Mouse (Mus musculus): ENCODE results near the gene Lamc3.
A peak's percentile ranks its signal among the peaks of the same experiment; 100 is the strongest.

The Lamc3 gene

GRCm38 (mm10) chr2:31887030-31887429, at the start of gene Lamc3:
TSS of gene Lamc3 (plus strand) at chr2:31887291.
- no peak for DNase-seq (ENCODE audit: low spot score)

- no peak for DNase-seq (ENCODE audit: low spot score)
Observed at GRCm38 (mm10) chr2:31838868-31839267, 48.2 kb upstream of the Lamc3 start.

- no peak for DNase-seq (ENCODE audit: low spot score)
Observed at GRCm38 (mm10) chr2:31844729-31845136, 42.4 kb upstream of the Lamc3 start.

- no peak for DNase-seq (ENCODE audit: low spot score)
Observed at GRCm38 (mm10) chr2:31845512-31845895, 41.6 kb upstream of the Lamc3 start.

DNA sequence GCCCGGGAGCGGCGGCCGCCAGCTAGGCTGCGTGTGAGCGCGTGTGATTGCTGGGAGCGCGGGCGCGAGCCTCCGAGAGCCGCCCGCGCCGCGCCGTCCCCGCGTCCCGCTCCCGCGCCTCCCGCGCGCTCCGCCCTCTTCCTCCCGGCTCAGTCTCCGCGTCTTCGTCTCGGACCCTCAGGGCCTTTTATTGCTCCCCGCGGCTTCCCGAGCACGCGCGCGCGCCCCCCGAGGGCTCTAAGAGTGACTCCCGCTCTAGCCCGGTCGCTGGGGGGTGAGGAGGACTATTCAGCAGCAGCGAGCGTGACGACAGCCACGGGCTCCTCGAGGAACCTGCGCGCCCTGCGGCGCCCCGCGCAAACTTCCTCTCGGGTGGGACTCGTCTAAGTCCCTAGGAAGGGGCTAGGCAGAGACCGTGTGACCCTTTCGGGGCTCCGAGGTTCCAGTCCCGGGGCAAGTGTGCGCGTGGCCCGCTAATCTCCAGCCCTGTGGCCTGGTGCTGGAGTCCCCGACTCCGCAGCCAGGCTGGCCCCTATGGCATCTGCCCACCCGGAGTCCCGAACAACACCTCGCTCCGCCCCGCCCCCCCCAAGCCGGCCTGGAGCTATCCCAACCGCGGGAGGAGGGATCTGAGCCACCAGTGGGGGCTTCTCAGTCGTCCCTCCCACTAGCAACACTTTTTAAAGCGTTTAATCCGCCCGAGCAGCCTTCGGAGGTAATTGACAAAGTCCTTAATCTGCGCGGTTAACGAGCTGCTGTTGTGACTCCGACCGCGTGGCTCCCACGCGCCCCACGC, 41.0 kb upstream of the Lamc3 start, which contains the start of gene Fibcd1:
Fibcd1 (minus strand) TSS at position 110 of the 796 bp plus-strand sequence.
- no peak for DNase-seq (ENCODE audit: low spot score)

DNA sequence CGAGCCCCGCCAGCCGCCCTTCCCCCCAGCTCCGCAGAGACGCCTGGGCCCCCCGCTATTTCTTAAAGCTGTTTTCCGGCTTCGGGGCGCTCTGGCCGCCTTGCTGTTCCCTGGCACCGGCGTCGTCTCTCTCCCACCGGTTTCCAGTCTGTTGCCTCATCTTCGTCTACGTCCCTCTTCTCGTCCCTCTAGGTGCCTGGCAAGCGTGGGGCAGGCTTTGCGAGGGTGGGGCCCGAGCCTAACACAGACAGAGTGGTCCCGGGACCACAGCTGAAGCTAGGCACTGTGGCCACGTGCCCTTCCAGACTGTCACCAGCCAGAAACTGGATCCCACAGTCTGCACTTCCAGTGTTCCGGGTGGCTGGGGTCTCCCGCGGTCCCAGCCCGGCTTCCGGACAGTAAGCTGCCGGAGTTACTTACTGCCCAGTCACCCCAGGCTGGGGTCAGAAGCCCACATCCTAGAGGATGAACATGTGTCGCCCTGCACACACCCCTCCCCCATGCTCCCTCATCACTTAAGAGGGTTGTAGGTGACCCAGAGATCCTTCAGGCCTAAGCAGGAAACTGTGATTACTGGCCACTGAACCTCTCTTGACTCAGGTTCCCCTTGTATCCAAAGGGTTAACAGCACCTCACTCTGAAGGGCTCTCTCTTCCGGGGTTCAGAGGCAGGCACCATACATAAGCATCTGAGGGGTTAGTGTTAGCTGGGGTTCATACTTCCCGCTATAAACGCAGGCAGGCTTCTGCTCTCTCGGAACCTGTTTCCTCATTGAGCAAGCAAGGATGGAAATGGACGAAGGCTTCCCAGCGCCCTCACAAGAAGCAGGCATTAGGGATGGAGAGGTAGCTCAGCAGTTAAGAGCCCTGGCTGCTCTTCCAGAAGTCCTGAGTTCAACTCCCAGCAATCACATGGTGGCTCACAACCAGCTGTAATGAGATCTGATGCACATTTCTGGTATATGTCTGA, 40.1 kb upstream of the Lamc3 start:
- DNase-seq (ENCODE audit: low spot score) = no peak

GRCm38 (mm10) chr2:31847908-31848307, 39.2 kb upstream of the Lamc3 start:
- peak; percentile 40 for DNase-seq (ENCODE audit: low spot score)

- DNase-seq (ENCODE audit: low spot score) = no peak
Observed at GRCm38 (mm10) chr2:31850141-31850540, 37.0 kb upstream of the Lamc3 start.

GRCm38 (mm10) chr2:31855991-31856390, 31.1 kb upstream of the Lamc3 start:
- no peak for DNase-seq (ENCODE audit: low spot score)

DNA sequence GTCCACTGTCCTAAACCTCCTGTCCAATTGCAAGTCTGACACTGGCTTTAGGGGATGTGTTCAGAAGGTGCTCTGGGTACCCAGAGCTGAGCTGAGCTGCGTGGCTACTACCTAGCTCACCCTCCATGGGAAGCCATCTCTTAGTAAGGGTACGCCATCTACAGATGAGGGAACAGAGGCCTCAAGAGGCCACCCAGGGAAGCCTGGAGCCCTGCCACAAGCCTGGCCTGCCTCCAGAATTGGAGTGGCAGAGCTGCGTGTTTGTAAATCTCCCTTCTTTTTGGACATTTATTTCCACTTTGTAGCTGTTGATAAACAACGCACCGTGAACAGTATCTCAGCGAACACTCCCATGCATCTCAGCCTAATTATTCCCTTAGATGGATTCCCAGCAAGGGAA, 29.9 kb upstream of the Lamc3 start:
- DNase-seq (ENCODE audit: low spot score) = no peak

DNA sequence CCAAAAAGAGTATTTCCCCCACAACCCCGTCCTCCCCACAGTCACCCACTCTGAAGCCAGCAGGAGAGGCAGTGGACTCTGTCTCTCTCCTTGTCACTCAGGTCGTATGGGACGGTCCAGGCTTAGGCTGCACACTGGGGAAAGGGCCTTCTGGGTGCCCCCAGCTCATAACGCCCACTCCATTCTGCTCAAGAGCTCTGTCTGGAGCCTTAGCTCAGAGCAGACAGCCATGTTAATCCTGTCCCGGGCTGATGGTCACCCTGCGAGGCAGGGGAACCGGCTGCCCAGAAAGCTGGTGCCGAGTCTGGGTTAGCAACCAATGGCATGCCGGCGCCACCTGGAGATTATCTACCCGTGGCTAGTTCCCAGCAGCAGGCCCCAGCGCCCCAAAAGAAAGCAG, 28.6 kb upstream of the Lamc3 start:
- DNase-seq (ENCODE audit: low spot score) = no peak

- DNase-seq (ENCODE audit: low spot score) = no peak
Observed at GRCm38 (mm10) chr2:31862919-31863318, 24.2 kb upstream of the Lamc3 start.

- DNase-seq (ENCODE audit: low spot score) = no peak
Observed at GRCm38 (mm10) chr2:31863766-31864165, 23.3 kb upstream of the Lamc3 start.

DNA sequence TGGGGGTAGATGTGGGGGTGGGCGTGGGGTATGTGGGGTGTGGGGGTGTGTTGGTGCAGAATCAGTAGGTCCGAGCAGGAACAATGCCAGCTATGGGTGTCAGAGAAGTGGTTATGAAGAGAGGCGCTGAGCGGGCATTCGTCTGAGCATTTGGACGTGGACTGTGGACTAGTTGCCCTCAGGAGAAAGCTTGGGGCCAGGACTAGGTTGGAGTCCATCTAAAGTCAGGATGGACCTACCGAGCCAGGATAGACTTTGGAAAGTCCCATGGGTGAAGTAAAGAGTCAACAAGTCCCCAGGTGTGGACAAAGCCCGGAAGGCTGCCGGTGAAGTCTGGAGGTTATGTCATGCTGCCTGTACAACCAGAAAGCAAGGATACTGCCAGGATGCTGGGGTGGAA, 22.2 kb upstream of the Lamc3 start:
- no peak for DNase-seq (ENCODE audit: low spot score)

DNA sequence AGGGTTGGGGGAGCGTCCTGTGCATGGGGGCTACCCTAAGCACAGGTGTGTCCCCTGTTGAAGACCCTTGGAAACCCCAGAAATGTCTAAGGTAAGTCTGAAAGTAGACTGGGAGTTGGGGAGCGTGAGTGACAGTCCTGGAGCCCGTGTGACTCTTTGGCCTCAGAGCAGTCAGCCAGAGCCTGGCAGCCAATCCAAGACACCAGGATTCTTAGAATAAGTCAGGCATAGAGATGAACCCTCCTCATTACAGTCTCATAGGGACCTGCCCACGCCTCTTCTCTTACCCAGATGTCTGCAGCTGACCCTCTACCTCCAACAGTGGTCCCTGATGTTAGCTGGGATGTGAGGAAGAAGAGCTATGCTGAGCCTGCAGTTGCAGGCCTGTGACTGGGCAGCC, 21.8 kb upstream of the Lamc3 start:
- DNase-seq (ENCODE audit: low spot score) = no peak

DNA sequence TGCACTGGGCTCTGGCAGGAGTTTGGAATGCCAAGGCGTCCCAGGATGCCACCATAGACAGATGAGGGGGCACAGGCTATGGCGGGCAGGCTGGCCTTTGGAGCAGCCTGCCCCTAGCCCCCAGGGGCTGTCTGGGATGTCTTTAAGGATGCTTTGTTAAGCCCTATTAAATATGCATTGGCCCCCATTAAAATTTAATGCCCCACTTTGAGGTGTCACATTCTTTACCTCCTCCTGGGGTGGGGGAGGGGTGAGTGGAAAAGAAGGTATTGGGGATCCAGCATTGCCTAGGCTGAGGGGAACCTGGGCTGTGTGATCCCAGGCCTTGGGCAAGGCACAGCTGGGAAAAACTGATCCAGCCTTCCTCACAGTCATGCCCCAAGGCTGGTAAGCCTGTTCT, 21.3 kb upstream of the Lamc3 start:
- no peak for DNase-seq (ENCODE audit: low spot score)

DNA sequence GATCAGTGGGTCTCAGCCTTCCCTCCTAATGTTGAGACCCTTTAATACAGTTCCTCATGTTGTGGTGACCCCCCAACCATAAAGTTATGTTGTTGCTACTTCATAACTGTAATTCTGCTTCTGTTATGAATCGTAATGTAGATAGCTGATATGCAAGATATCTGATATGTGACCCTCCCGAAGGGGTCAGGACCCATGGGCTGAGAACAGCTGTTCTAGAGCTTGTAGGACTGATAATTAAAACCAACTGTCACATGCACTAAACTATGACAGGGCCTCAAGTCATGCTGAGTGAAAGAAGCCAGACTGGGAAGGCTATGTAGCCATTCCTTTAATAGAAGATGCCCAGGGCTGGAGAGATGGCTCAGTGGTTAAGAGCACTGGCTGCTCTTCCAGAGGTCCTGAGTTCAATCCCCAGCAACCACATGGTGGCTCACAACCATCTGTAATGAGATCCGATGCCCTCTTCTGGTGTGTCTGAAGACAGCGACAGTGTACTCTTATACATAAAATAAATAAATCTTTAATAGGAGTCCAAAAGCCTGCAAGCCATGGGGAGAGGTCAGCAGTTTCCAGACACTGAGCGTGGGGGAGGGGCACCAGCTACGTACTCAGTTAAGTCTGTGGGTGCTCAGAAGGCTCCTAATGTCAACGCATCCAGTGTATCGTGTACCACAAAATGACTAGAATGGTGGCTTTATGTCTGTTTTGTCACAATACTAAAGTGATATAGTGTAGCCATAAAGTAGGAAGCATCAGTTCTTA, 19.1 kb upstream of the Lamc3 start:
- DNase-seq (ENCODE audit: low spot score) = no peak

- no peak for DNase-seq (ENCODE audit: low spot score)
Observed at GRCm38 (mm10) chr2:31868538-31869164, 18.4 kb upstream of the Lamc3 start.

- DNase-seq (ENCODE audit: low spot score) = no peak
Observed at GRCm38 (mm10) chr2:31869692-31870091, 17.4 kb upstream of the Lamc3 start.

GRCm38 (mm10) chr2:31870683-31871082, 16.4 kb upstream of the Lamc3 start:
- no peak for DNase-seq (ENCODE audit: low spot score)

GRCm38 (mm10) chr2:31874290-31874855, 12.7 kb upstream of the Lamc3 start:
- DNase-seq (ENCODE audit: low spot score) = no peak
